Mouse (Mus musculus) G1E (cell line): ENCODE results near the gene Rcan1.

Experiments used
- CTCF ChIP-seq: IDR thresholded peaks from 2 replicates; pipeline ENCODE4 v1.5.1; 2012; ENCODE audit warnings: low read depth, low read length, inconsistent platforms, mixed read lengths
- GATA1 ChIP-seq: IDR thresholded peaks from 2 replicates; pipeline ENCODE4 v1.6.1; 2012; ENCODE audit warnings: borderline replicate concordance, low read length, inconsistent platforms, mixed read lengths

DNA sequence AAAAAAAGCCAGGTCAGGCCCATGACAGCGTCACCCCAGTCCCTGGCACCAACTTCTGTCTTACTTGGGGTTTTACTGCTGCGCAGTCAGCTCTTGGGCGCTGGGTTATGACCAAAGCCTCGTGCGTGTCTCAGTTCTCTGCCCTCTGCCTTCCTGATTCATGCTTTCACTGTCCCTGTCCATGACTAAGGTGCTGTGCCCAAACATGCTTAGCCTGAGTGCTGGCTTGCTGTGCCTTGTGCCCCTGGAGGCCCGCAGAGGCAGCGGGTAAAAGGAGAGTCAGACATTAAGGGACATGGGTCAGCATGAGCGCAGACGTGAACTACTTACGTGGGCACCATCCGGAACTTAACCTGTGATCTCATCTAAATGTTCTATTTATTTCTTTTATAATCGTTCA lies 51.6 kb downstream of the Rcan1 start:
- TF ChIP-seq CTCF (no peak), GATA1 (no peak)
